Mouse (Mus musculus) right cerebral cortex, postnatal 25 days (tissue): ENCODE measurements around the gene Lrmda.

Source experiments
- DNase-seq: peaks from one replicate; pipeline ENCODE4 v3.0.0; 2022

The Lrmda gene

GRCm38 (mm10) chr14:22813389-22813788, 793.9 kb downstream of the Lrmda start:
- no peak for DNase-seq

DNA sequence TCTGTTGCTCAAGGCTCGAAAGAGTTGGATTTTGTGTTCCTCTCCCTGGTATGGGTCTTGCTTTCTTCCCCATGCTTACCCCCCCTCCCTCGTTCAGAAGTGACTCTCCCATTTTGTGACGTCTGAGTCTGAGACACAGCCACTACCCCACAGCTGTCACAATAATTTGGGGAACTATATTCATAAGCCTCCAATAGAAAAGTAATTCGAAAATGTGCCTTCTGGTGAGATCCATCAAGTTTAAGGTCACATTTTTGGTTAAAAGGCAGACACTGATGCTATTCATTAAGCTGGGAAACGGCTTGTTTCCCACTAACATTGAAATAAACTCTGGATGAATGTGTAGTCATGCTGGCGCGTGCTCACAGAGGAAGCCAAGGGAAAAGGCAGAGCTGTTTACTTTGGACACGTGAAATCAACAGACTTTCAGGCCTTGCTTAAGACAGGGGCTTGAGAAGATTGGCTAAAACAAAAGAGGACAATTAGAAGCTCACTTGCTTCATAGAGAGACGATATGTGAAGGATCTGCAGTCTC, 795.4 kb downstream of the Lrmda start:
- DNase-seq, result no peak

GRCm38 (mm10) chr14:22817346-22818201, 798.1 kb downstream of the Lrmda start:
- DNase-seq, result no peak

- no peak for DNase-seq
Observed at GRCm38 (mm10) chr14:22818202-22818530, 798.7 kb downstream of the Lrmda start.

DNA sequence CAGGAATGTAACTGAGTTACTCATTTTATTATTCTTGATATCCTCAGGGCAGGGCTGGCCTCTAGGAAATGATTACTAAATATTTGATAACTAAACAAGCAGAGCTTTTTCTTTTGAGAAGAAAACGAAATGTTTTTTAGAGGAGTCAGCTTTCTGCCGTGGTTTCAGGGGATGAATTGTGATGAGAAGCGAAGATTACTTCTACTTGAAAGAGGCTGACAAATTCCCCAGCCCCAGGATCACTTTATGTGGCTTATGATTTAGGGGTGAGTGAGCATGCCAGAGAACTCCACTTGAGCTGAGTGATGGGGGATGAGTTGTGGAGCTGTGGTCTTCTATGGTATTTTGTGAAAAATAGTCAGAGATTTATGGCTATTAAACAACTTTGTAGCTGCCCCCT, 803.4 kb downstream of the Lrmda start:
- DNase-seq, result no peak

DNA sequence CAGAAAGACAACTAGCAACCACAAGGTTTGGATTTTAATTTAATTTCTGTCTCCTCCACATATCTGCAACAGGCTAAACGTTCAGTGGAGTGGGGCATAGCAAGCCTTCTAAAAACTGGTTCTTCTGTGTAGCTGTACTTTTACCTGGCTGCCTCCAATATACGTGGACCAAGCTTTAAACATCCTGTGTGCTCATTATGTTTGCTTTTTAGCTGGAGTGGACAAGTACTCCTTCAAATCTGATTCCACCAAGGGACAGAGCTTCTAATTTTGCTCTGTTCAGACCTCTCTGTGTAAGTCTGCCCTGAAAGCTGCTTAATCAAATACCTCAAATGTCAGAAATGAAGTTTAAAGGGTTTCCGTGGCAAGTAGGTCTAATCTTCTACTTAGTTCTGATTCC, 807.3 kb downstream of the Lrmda start:
- no peak for DNase-seq

GRCm38 (mm10) chr14:22837058-22837457, 817.5 kb downstream of the Lrmda start:
- DNase-seq, result no peak

GRCm38 (mm10) chr14:22841136-22841535, 821.6 kb downstream of the Lrmda start:
- no peak for DNase-seq

- no peak for DNase-seq
Observed at GRCm38 (mm10) chr14:22844006-22844405, 824.5 kb downstream of the Lrmda start.

DNA sequence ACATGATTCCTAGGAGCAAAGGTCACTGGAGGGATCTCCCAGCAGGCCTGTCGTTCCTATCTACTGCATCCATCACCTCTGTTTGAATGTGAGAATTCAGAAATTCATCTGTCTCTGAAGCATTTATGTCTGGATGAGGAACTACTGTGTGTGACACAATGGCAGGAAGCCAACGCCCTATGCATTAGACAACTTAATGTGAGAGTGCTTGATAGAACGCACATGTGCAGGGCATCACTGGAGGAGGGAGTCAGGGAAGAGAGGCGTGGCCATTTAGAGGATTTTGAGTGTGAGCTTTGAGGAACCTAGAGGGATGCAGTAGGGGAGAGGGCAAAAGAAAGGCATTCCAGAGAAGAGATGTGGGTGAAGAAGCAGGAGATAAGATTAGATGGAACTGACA, 825.9 kb downstream of the Lrmda start:
- DNase-seq, result no peak

DNA sequence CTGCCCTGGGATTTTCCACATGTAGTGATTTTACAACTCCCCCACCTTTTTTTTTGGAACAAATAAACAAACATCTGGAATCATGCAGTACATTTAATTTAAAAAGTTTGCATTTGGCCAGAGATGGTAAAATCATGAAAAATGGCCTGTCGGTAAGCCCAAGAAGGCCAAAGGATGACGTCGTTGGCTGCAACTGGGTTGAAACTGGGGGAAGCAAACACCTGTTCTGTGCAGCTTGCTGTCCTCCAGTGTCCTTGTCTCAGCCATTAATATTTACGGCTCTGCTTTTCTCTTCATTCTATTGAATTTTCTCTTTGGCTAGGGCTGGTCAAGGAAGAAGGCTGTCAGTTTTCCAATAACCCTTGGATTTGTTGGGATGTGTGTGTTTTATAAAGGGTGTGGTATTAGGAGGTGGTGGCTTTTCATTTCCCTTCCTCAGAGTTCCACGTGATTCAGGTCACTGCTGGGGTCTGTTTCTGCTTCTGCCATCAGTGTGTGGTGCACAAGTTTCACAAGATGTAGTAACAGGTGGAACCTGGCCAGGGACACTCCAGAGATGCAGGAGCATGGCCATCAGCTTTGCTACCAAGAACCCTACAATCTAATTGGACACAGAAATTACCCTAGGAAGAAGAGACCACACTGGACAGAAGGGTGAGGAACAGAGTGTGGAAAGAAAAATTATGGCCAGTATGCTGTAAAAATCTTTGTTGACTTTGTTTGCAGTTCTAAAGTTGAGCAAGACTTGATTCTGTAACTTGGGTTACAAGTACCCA, 827.7 kb downstream of the Lrmda start:
- DNase-seq, result no peak

DNA sequence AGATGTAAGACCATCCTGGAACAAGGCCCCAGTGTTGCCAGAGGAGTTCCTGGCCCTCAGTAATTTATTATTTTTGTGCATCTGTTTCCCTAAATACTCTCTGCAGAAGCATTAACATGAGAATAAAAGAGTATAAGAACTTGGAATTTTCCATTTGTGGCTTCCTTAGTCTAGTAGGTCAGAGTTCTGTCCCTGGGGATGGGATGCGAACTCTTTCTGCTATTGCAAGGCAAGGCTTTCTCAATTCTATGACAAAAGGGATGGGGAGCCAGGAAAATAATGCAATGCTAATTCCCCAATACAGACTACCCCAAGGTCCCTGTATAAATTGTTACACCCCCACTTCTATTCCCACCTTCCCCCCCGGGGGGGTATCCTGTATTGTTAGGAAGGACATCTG, 829.6 kb downstream of the Lrmda start:
- DNase-seq, result no peak

GRCm38 (mm10) chr14:22860631-22861030, 841.1 kb downstream of the Lrmda start:
- DNase-seq, result no peak

DNA sequence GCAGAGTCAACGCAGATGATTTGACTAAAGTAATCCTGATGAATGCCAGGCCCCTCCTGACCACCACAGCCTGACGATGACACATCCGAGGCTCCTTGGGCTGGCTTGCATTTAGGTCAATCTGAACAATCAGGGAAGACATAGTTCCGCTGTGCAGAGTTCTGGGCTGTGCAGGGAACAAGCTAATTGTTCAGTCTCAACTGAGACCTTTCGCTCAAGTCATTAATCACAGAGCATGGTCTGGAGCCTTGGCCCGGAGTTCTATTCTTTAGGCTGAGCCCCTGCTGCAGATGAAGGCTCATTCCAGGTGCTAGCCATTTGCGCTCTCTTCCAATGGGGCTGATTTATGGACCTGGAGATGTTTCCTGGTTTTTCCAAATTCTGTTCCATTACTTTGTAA, 844.6 kb downstream of the Lrmda start:
- no peak for DNase-seq

GRCm38 (mm10) chr14:22874584-22874983, 855.1 kb downstream of the Lrmda start:
- no peak for DNase-seq

DNA sequence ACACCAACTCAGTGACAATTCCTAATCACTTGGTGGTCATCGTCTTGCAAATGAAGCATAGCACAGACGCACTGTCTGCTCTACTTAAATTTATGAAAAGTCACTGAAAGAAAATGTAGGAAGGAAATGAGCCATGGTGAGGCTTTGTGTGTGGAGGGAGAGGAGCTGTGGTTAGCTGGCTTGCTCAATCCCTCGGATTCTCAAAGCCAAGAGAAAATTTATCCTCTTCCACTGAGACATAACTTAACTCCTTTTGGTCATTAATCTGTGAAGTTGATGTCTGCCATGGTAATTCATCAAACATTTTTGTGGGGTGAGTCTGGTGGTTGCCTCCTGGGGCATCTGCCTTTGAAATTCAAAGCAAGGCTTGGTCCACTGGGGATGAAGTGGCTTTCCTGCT, 867.7 kb downstream of the Lrmda start:
- DNase-seq, result no peak

DNA sequence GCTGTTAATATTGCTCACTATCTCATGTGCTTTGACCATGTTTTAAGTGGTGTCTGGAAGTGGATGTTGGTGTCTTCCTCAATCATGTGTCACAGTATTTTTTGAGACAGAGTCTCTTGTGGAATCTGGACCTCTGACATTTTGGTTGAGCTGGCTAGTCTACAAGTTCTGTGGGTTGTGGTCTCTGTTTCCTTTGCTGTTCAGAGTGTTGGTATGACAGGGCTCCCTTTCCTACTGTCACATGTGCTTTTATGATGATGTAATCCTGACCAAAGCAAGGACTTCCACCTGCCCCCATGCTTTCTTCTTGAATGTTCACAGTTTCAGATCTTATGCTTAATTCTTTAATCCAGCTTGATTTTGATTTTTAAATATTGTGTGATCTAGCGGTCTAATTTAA, 879.8 kb downstream of the Lrmda start:
- DNase-seq, result no peak

GRCm38 (mm10) chr14:22902116-22902515, 882.6 kb downstream of the Lrmda start:
- DNase-seq, result no peak

DNA sequence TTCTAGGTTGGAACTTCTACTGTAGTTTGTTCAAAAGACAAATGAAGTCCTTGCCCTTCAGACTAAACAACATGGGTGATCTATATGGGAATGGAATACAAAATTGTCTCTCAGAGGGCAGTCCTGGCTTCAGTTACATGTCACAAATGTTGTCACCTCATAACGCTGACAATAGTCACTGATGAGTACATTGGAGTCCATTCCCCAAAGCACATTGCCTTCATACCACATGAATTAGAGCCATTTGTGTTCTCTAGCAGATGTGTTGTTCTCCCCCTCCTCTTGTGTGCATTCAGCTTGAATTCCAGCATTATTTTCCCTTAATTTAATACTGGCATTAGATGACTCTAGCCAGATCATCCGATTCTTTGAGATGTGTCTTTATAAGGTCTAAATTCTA, 883.4 kb downstream of the Lrmda start:
- no peak for DNase-seq

DNA sequence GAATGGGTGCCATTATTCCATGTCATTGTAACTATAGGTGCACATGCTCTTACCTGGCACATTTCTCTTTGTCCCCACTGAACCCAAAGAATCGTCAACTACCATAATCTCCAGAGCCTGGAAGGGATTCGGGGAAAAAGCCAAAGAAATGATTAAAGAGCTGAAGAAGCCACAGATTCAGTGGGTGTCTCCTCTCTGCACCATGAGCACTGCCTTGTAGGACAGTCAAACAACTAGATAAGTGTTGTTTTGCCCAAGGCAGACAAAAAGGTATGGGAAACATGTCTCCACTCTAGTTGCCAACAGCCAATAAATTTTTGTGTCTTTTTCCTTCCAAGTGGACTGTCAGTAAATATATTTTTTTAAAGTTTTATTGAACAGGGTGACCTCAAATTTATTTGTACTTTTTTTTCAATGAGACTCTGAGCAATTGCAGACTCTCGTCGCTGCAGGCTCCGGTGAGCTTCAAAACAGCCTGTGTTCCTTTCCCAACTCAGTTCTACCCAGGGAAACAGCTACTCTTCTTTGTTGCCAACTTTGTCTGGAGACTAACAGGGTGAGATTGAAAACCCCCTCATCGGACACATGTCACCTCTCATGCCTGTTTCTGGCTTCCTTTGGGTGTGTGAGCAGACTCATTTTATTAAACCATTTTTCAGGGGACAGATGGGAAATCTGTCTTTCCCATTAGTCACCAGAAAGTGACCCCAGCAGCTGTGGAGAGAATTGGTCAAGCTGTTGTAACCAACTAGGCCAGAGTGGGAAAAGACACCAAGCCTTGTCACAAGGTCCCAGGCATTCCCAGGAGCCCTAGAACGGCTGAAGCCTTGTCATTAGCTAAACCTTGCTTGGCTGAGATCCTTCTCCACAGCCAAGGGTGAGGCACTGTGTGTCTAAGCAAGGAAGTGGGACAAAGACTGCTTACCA, 886.5 kb downstream of the Lrmda start:
- DNase-seq, result no peak

GRCm38 (mm10) chr14:22906716-22907115, 887.2 kb downstream of the Lrmda start:
- no peak for DNase-seq

DNA sequence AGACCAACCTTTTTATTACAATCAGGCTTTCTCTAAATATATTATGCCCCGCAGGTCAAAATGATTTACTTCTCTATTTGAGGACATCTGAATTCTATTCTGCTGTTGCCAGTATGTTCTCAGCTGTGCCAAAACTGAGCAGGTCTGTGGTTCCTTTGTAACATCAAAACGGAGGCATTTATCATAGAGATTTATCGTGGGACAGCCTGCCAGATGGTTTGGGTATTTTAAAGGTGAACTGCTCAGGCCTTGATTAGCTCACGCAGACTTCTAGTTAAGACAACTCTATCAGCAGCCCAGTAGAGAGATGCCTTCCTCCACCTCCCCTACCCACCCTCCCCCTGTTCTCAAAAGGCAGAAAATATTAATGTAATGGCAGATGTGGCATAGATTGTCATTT, 887.7 kb downstream of the Lrmda start:
- DNase-seq, result no peak

- DNase-seq, result no peak
Observed at GRCm38 (mm10) chr14:22908006-22908405, 888.5 kb downstream of the Lrmda start.
